Mouse (Mus musculus) hindbrain, embryonic 16.5 days (tissue): ENCODE data around the gene Klf6. TPM values are rescaled to one million over a fixed set of nuclear protein-coding genes. Genes with fewer than 3 reads are reported as not detected.

Experiments used
- ATAC-seq: fragments of 200-750 bp; cut with Nextera tagmentation; 2 replicates; pipeline ENCODE4 v1.8.0; 2017; ENCODE audit warnings: moderate TSS enrichment, moderate library complexity
- H3K27ac ChIP-seq: fragments of 300-500 bp; sonication (generic); 2 replicates; pipeline ENCODE4 v1.5.1; 2014; ENCODE audit warnings: low read depth, mild to moderate bottlenecking, control low read depth, low read length, moderate library complexity
- H3K27me3 ChIP-seq: fragments of 300-500 bp; sonication (generic); replicated peaks from 2 replicates; pipeline ENCODE4 v1.6.1; 2014; ENCODE audit warnings: low read length; ENCODE audit not compliant: control insufficient read depth, insufficient read depth
- H3K36me3 ChIP-seq: fragments of 300-500 bp; sonication (generic); 2 replicates; pipeline ENCODE4 v1.6.1; 2014; ENCODE audit warnings: mild to moderate bottlenecking, low read length, moderate library complexity, mixed read lengths; ENCODE audit not compliant: control insufficient read depth, insufficient read depth
- H3K4me1 ChIP-seq: fragments of 300-500 bp; sonication (generic); 2 replicates; pipeline ENCODE4 v1.6.1; 2014; ENCODE audit warnings: low read depth, low read length; ENCODE audit not compliant: control insufficient read depth, insufficient read depth
- H3K4me2 ChIP-seq: fragments of 300-500 bp; sonication (generic); 2 replicates; pipeline ENCODE4 v1.6.1; 2014; ENCODE audit warnings: mild to moderate bottlenecking, low read length, control low read depth, moderate library complexity
- H3K4me3 ChIP-seq: fragments of 300-500 bp; sonication (generic); 2 replicates; pipeline ENCODE4 v1.5.1; 2014; ENCODE audit warnings: mild to moderate bottlenecking, low read length, control low read depth, moderate library complexity
- H3K9ac ChIP-seq: fragments of 300-500 bp; sonication (generic); 2 replicates; pipeline ENCODE4 v1.6.1; 2014; ENCODE audit warnings: low read depth, mild to moderate bottlenecking, control low read depth, low read length, moderate library complexity
- H3K9me3 ChIP-seq: fragments of 300-500 bp; sonication (generic); 2 replicates; pipeline ENCODE4 v1.6.1; 2014; ENCODE audit warnings: mild to moderate bottlenecking, low read length, moderate library complexity; ENCODE audit not compliant: control insufficient read depth
- WGBS: fragments of 180-500 bp; shearing (Covaris S2); extraction: QIAGEN DNeasy Blood & Tissue Kit; methylation state at CpG from one replicate; pipeline ENCODE4 v1.1.7; 2014; 5-methylcytosine and 5-hydroxymethylcytosine counted together
- polyA plus RNA-seq: library from polyadenylated mRNA; unstranded; fragments of >200 nt; fragmentation: Nextera tagmentation; extraction: Ambion mirVana; gene quantifications from 2 replicates; pipeline ENCODE4 v1.2.1, GENCODE M21; 2015

Gene Klf6
- polyA plus RNA-seq: 87.6 and 96.3 TPM in 2 replicates

DNA sequence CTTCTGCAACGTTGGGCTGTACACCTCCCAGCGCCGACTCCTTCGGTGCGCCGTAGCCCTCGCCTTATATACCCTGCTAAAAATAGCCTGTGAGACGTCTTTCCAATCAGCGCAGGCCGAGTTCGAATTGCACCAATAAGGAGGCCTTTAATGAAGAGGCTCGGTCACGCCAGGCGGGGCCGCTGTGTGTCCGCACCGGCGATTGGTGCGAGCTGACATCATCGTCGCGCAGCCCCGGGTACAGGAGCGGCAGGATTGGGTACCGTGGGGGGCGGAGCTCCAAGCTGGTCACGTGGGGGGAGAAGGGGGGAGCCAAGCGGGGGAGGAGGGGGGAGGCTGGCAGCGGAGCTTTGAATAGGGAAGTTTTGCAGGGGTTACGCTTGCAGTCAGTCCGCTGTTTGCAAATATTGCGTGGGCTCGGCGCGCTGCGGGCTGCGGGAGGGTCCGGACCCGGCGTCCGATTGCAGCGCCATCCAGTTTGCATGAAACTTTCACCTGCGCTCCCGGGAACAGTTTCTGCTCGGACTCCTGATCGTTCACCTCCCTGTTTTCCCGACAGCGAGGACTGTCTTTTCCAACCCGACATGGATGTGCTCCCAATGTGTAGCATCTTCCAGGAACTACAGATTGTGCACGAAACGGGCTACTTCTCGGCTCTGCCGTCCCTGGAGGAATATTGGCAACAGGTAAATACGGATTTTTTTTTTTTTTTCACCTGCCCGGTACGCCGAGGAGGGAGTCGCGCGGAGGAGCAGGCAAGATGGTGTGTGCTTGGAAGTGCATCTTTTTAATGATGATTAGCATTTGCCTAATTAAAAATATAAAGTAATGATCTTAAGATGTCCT is at the start of gene Klf6:
Gene Klf6 (plus strand): TSS at position 326 of the 846 bp plus-strand sequence.
- H3K9ac ChIP-seq: peak within 1 kb of the TSS; percentile 89
- peaks cover 17% of the 10 kb centered on the region for H3K4me1 ChIP-seq
- under 1% methylated on average over 50 of the region's 60 CpGs for WGBS
- ATAC-seq: peak; percentile 99
- peak within 1 kb of the TSS; percentile 82 for H3K4me2 ChIP-seq
- peak within 1 kb of the TSS; percentile 80 for H3K4me3 ChIP-seq
- H3K9me3 ChIP-seq: no peaks in the 10 kb centered on the region
- peaks cover 10% of the 10 kb centered on the region for H3K36me3 ChIP-seq
- H3K27me3 ChIP-seq: no peaks in the 10 kb centered on the region
- H3K27ac ChIP-seq: peak within 1 kb of the TSS; percentile 100

DNA sequence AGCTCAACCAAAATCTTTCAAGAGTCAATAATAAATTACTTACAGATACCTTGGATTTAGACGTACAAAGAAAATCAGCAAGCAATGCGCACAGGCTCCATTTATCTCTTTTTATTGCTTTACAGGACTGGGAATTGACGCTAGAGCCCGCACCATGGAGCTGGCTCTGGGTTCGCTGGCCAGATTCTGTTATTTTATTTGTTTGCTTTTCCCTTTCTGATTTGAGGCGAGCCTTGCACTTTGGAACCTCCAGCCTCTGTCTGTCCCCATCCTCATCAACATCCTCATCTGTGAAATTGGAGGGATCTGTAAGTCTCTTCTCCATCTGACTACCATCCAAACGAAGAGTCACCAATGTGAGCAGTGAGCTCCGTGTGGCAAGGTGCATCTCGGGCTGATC is 47.8 kb upstream of the Klf6 start:
- ATAC-seq: no peak
- 92% methylated on average over 9 of the region's 9 CpGs for WGBS
- Histone ChIP-seq H3K9ac (no peak overlapping the region), H3K9me3 (no peaks in the 10 kb centered on the region), H3K27ac (no peak overlapping the region), H3K4me3 (no peak overlapping the region), H3K27me3 (no peaks in the 10 kb centered on the region), H3K4me2 (no peak overlapping the region), H3K4me1 (no peaks in the 10 kb centered on the region), H3K36me3 (no peaks in the 10 kb centered on the region)

DNA sequence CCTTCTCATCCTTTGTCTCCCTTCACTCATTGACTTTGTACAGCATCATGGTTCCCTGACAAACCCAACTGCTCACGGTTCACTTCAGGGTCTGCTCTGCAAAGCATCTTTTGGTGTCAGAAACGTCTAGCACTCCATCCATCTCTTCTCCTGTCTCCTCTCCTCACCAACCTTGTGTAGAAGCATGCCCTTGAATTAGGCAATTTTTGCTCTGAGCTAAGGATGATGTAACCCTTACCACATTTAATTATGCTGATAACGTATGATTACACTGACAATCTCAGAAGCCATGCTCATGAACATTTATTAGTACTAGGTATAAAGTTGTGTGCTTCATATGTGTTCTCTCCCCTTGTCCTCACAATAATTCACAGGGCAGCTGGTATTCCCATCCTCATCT is 44.0 kb upstream of the Klf6 start:
- H3K27me3 ChIP-seq: no peaks in the 10 kb centered on the region
- no peak overlapping the region for H3K4me3 ChIP-seq
- no peaks in the 10 kb centered on the region for H3K9me3 ChIP-seq
- no peak for ATAC-seq
- H3K9ac ChIP-seq: no peak overlapping the region
- no peaks in the 10 kb centered on the region for H3K36me3 ChIP-seq
- no peaks in the 10 kb centered on the region for H3K4me1 ChIP-seq
- no peak overlapping the region for H3K4me2 ChIP-seq
- WGBS: 89% methylated on average over 3 of the region's 3 CpGs
- H3K27ac ChIP-seq: no peak overlapping the region

DNA sequence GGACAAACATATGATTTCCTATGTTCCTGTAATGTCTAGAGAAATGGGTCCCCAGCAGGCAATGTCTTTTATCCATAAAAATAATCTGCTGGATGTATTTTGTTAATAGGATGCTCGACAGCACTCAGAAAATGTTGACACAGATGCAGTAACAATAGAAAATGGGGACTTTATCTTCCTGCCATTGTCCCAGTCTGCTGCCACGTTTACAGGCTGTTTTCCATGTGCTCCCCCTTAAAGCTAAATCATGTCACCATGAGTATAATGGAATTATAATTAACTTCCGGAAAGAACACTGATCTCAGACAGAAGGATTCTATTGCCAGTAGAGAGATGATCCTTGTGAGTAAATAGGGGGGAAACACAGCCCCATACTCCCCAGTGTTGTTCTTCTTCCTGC is 42.1 kb upstream of the Klf6 start:
- H3K27ac ChIP-seq: no peak overlapping the region
- 23% methylated on average over 3 of the region's 3 CpGs for WGBS
- H3K36me3 ChIP-seq: no peaks in the 10 kb centered on the region
- H3K4me1 ChIP-seq: no peaks in the 10 kb centered on the region
- no peak overlapping the region for H3K4me3 ChIP-seq
- H3K4me2 ChIP-seq: no peak overlapping the region
- no peaks in the 10 kb centered on the region for H3K27me3 ChIP-seq
- no peaks in the 10 kb centered on the region for H3K9me3 ChIP-seq
- ATAC-seq: no peak
- H3K9ac ChIP-seq: no peak overlapping the region

DNA sequence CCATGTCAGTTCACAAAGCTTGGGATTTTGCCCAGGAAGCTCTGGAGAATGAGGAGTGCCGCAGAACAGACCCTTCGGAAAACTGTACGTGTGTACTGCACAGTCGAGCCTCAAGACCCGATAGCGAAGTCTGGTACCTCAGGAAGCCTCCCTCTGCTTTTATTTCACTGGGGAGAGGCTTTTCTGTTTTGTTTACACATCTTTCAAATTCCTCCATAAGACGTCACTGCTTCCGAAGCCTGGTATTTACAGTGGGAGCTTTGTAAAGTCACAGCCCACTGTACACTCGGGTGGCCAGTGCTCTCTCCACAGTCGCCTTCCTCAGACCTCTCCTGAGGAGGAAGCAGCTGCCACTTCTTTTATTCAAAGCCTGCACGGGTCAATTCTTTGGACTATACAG is 38.7 kb upstream of the Klf6 start:
- no peak overlapping the region for H3K27ac ChIP-seq
- H3K27me3 ChIP-seq: no peaks in the 10 kb centered on the region
- ATAC-seq: no peak
- H3K9ac ChIP-seq: no peak overlapping the region
- WGBS: 65% methylated on average over 11 of the region's 11 CpGs
- H3K4me2 ChIP-seq: no peak overlapping the region
- H3K4me1 ChIP-seq: no peaks in the 10 kb centered on the region
- no peaks in the 10 kb centered on the region for H3K9me3 ChIP-seq
- H3K36me3 ChIP-seq: no peaks in the 10 kb centered on the region
- H3K4me3 ChIP-seq: no peak overlapping the region

DNA sequence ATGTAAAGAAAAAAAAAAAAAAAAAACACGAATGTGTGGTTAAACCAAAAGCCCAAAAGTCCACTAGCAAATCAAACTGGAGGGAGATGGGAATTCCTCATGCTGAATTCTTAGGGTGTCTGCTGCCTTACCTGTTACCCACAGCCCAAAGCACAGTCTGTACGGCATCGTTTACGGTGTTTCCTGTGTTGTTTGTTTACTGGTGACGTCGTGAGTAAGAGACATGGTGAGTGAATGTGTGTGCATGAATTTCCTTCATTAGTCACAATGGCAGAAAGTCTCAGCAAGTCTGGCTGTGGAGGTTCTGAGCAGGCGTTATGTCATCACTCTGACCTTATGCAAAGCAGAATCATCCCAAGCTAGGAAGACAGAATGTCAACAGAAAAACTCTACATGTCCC is 38.1 kb upstream of the Klf6 start:
- Histone ChIP-seq H3K27me3 (no peaks in the 10 kb centered on the region), H3K4me3 (no peak overlapping the region), H3K9me3 (no peaks in the 10 kb centered on the region), H3K4me1 (no peaks in the 10 kb centered on the region), H3K4me2 (no peak overlapping the region), H3K36me3 (no peaks in the 10 kb centered on the region), H3K27ac (no peak overlapping the region), H3K9ac (no peak overlapping the region)
- no peak for ATAC-seq
- 80% methylated on average over 7 of the region's 7 CpGs for WGBS

DNA sequence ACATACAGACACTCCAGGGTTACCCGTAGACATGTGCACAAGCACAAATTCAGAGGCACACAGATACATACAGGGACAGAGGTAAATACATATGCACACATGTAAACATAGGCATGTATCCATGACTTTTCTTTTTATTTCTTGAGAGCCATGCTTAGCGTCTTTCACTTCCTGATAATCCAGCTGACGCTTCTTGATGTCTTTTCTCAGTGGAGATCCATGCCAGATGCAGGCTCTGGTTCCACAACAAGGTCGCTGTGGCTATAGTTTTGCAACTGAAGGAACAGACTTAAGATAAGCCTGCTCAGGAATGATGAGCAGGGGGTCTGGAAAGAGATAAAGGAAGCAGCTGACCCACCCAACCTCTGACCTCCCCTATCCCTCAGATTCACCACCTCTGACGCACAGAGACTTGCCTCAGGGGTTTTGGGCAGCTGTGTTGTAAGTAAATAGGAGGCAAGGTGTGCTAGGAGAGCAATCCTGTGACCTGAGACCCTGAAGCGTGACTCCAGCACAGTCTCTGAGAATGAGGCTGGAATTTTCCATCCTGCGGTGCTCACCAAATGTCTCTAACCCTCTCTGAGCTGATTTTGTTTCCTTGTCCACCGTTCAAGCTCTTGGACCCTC is 37.0 kb upstream of the Klf6 start:
- no peak overlapping the region for H3K9ac ChIP-seq
- H3K4me3 ChIP-seq: no peak overlapping the region
- no peaks in the 10 kb centered on the region for H3K27me3 ChIP-seq
- 77% methylated on average over 8 of the region's 8 CpGs for WGBS
- H3K4me1 ChIP-seq: no peaks in the 10 kb centered on the region
- H3K36me3 ChIP-seq: no peaks in the 10 kb centered on the region
- H3K27ac ChIP-seq: no peak overlapping the region
- no peak overlapping the region for H3K4me2 ChIP-seq
- ATAC-seq: no peak
- no peaks in the 10 kb centered on the region for H3K9me3 ChIP-seq

DNA sequence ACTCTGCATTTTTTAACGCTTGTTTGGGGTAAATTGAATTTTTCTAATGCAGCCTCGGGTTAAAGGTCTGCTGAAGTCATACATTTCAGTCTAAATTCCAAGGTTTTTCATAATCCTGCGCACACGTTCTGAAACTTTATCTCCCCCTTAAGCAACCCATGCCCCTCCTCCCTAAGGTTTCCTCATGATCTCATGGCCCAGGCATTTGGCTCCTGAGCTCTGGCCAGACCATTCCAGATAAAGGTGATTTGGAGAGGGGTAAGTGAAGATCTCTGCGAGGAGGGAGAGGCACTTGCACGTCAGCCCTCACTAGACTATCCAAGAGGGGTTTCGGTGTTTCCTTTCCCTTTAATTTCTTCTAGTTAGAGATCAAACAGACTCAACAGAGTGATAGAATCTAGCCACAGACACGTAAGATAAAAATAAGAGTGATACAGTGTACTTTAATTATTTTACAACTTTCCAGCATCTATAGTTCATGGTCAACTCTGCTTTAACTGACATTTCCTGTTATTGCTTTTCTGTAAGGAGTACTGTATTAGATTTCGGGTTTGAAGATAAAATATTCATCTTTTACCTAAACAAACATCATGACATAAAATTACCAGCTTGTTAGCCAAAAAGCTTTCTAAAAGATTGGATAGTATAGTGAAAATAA is 35.0 kb upstream of the Klf6 start:
- no peaks in the 10 kb centered on the region for H3K9me3 ChIP-seq
- no peaks in the 10 kb centered on the region for H3K27me3 ChIP-seq
- no peaks in the 10 kb centered on the region for H3K36me3 ChIP-seq
- no peaks in the 10 kb centered on the region for H3K4me1 ChIP-seq
- 78% methylated on average over 9 of the region's 9 CpGs for WGBS
- ATAC-seq: no peak
- H3K4me3 ChIP-seq: no peak overlapping the region
- H3K9ac ChIP-seq: no peak overlapping the region
- no peak overlapping the region for H3K4me2 ChIP-seq
- H3K27ac ChIP-seq: no peak overlapping the region

DNA sequence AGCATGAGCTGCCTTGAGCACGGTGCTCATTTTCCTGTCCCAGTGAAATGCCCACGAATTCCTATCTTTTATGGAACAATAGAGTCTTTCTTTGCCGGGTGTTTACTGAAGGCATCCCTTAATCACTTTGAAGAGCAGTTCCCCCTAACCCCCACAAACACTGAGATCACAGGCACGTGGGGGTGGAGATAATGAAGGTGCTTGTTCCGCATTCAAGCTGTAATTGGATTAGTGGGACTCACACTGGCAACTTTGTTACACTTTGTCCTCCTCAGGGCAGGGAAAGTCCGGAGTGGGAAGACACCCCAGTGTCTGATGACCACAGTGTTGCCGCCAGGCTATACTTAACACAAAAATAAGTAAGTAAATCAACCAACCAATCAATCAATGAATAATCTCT is 29.3 kb upstream of the Klf6 start:
- Histone ChIP-seq H3K27ac (no peak overlapping the region), H3K9ac (no peak overlapping the region), H3K36me3 (no peaks in the 10 kb centered on the region), H3K4me2 (no peak overlapping the region), H3K9me3 (no peaks in the 10 kb centered on the region), H3K27me3 (no peaks in the 10 kb centered on the region), H3K4me3 (no peak overlapping the region), H3K4me1 (no peaks in the 10 kb centered on the region)
- no peak for ATAC-seq
- WGBS: 16% methylated on average over 7 of the region's 7 CpGs
